Mouse (Mus musculus): ENCODE results near the gene Atp1b3.
A peak's percentile ranks its signal among the peaks of the same experiment; 100 is the strongest.
"Not testable (repeated sequence)": the region's sequence is repeated elsewhere in the genome, so short reads cannot be mapped to it uniquely, and the experiment has no call there.

Gene Atp1b3

DNA sequence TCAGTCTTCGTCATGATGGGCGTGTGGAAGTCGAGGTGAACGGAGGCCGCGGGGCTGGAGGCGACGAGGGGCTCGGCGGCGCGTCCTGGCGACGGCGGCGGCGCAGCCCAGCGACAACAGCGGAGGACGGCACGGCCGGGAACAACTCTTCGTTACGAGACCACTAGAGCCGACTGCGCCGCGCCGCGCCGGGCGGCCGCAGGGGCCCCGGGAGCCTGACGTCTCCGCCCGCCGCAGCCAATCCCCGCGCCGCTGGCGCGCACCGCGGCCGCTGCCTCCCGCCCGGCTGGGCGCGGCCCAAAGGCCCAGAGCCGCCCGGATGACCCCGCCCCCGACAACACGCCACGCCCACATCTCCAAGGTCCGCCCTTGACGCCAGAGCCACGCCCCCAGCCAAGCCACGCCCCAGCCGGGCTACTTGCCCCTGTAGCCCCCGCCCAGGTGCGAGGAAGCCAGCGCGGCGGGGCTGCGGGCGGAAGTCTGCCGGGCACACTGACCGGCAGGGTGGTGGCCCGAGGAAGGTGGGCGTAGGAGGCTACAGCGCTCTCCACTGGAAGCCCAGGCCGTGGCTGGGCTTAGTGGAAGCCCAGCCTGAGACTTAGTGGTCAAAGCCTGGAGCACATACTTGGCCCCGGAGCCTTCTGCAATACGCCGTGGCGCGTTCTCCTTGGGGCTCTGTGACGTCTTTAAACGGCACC lies at the start of gene Atp1b3:
Gene Atp1b3 (minus strand): TSS at position 302 of the 698 bp plus-strand sequence.
- DNase-seq = peak; percentile 97

DNA sequence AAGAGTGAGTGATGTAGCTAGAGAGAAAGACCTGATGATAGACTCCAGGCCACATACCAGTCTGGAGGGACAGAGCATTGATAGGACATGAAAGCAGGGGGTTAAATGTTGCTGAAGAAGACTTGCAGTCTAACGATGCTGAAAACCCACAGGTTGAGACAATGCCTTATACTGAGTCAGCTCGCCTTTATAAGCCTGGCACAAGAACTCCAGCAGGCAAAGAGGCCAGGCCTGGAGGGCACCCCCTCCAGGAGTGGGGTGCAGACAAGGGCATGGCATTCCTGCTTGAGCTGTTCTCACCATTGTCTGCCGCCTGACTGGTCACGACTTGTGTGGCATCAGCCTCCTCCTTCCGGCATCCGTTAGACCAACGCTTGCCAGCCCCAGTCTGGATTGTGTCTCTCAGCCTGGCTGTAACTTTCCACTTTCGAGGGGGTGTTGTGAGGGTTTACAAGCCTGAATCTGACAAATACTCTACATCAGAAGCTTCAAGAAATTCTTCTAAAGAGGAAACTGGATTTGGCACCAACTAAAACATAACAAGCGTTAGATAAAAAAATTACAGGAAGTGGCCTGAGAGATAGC lies 48.7 kb upstream of the Atp1b3 start:
- DNase-seq = no peak

DNA sequence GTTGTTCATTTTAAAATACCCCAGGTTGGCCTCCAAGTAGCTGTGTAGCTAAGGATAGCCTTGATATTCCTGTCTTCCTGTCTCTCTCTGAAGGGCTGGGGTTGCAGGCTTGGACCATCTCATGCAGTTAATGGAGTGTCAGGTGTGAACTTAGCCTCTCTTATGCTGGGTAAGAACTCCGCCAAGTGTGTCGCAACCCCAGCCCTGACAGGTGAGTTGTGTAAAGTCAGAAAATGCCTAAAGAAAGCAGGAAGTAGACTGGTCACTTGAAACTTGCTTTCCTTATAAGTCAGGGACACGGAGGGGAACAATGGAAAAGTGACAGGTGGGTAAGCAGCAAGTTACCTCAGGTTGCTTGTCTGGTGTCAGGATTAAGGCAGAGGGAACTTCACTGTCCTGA lies 40.1 kb upstream of the Atp1b3 start:
- no peak for DNase-seq

DNA sequence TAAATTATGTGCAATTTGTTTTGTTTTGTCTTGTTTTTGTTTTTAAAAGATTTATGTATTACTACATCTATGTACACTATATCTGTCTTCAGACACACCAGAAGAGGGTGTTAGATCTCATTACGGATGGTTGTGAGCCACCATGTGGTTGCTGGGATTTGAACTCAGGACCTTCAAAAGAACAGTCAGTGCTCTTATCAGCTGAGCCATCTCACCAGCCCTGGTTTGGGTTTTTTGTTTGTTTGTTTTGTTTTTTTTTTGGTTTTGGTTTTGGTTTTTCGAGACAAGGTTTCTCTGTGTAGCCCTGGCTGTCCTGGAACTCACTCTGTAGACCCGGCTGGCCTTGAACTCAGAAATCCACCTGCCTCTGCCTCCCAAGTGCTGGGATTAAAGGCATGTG lies 35.7 kb upstream of the Atp1b3 start:
- DNase-seq = not testable (repeated sequence)

DNA sequence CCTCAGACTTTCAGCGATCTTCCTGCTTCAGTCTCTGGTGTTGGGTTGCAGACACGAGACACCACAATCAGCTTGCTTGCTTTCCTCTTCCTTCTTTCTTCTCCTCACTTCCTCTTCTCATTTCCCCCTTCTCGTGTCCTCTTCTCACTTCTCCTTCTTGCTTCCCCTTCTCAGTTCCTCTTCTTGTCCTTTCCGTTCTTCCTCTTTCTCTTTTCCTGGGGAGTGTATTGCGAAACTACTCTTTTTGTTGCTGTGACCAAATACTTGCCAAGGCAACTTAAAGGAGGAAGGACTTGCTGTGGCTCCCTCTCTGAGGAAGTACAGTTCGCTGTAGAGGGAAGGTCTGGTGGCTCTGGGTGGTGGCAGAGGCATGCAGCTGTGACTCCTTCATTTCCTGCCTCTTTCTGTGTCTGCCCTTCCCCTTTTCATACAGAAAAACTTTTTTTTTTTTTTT lies 35.2 kb upstream of the Atp1b3 start:
- DNase-seq = no peak

DNA sequence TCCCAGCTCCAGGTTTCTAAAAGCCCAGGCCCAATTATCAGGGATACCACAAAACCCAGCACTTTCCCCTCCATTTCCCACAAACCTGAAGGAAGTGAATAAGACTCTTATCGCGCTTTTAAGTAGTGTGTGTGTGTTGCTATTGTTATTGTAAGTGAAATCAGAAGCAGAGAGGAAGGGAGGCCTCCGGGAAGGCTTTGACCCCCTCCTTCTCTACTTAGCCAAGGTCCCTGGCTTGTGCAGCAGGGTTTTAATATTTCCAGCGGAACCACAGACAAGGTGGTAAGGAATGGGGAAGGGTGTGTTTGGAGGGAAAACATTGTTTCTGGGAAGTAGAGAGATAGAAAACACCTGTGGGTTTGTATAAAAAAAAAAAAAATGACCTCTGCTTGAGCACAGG lies 34.4 kb upstream of the Atp1b3 start:
- no peak for DNase-seq

DNA sequence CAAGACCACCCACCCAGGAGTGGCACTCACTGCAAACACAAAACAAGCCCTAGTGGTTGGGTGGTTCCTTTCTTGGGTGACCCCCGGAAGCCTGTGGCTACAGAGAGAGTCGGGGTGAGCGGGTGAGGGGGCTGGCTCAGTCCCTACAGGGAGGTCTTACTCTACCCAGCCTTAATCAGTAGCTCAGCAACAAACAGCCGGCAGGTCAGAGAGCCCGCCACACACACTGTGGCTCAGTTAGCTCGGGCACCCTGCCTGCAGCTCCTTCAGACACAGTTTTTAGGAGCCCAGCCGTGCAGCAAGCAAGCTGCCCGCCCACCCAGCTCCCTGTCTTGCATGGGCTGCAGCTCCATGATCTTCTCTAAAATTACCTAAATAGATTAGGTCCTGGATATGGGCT lies 33.9 kb upstream of the Atp1b3 start:
- DNase-seq = no peak

DNA sequence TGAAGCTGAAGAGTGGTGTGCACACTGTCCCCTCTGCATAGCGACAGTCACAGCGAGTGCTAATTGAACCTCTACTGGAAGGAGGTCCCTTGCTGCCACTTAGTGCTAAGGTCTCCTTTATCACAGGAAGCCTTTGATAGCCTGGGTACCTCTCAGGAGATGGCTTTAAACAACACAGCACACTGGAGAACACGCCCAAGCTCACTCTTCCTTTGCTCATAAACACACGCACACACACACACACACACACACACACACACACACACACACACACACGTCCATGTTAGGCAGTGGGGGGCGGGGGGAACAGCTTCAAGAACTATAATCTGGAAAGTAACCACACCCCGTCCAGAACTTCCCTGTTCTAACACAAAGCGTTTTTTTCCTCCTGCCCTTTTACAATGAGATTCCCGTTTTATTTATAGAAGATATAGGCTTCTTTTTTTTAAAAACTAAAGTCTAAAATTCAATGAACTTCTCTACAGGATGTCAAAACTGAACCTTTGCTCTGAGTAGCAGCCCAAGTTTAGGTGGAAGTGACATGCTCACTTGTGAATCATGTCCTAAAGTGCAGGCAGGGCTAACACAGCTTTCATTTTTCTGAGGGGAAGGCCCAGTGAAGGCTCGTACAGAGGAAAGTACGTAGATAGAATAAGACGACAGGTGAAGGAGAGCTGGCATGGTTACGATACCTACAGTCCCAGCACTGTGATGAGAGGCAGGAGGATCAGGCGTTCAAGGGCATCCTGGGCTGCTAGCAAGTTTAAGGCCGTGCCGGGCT lies 30.9 kb upstream of the Atp1b3 start:
- DNase-seq = no peak

DNA sequence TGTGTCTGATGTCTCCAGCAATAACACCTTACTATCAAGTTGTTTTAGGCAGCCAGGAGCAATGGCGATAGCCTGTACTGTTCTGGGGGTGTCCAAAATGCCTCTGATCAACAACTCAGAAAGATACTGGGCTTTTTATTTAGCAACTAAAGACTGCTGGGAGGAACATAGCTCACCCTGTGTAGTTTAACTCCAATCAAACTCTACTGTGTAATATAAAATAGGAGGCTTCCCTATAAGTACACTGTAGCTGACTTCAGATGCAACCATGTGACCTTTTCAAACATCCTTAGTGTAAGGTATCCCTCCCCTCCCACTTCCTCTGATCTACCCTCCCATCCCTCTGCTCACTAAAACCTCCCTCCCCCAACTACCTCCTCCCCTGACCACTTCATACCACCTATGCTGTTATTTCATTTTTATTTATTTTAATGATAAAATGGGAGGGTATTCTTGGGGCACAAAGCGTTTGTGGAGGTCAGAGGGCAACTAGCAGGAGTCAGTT lies 29.5 kb upstream of the Atp1b3 start:
- no peak for DNase-seq

DNA sequence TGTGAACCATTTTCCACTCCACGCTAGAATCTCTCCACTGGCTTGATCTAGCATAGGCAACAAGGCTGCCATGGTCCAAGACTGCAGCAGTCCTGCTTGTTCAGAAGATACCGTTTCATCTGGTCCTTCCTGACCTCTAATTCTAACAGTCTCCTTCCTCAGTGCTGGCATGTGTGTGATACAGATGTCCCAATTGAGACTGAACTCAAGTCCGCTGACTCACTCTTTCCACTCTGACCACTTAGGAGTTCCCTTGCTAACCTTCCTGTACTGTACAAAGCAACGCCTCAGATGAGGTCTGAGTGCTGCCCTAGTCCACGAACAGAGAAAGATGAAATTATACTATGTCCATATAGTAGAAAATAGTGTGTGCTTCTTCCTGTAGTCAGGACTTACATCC lies 28.9 kb upstream of the Atp1b3 start:
- no peak for DNase-seq

DNA sequence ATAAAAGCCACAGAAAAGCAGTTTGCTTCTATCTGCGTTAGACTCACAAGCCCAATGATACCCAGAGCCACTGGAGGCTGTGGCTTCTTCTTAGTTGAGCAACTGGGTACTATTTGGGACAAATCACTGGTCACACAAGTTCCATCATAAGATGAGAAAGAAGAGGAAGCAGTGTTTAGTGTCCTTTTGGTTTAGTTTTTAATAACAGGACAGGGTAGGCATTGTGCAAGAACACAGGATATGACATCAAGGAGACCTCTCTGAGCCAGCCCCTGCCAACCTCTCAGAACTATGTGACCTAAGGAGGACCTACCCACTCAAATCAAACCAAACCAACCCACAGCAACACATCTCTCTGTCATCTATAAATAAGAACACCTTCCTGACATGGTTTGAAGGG lies 27.7 kb upstream of the Atp1b3 start:
- DNase-seq = no peak

DNA sequence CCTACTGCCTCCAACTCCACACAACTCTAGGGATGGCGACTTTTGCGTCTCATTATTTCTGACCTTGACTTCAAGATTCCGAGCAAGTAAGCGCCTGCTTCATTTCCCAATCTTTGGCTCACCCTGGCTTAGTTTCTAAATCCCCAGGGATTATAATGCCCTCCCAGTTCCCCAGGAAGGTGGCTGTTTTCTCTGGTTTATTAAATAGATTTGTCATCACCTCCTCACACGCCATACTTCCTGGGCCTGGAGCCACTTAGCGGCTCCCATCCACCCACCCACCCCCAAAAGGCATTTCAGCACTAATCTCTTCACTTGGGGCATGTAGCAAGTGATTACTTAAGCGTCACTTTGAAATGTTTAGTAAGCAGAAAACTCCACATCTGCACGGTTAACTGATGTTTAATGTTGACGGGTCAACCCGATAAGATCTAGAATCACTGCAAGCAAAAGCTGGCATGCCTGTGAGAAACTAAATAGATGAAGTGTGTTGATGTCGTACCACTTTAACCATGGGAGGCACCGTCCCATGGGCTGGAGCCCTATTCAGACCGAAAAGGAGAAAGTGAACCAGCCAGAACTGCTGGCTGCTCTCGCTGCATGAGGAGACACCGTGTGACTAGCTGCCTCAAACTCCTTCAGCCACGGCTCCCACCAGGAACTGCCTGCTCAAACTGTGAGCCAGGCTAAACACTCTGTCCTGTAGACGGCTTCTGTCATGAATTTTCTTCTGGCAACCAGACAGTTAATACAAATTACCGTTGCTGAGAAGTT lies 19.7 kb upstream of the Atp1b3 start:
- DNase-seq = no peak

DNA sequence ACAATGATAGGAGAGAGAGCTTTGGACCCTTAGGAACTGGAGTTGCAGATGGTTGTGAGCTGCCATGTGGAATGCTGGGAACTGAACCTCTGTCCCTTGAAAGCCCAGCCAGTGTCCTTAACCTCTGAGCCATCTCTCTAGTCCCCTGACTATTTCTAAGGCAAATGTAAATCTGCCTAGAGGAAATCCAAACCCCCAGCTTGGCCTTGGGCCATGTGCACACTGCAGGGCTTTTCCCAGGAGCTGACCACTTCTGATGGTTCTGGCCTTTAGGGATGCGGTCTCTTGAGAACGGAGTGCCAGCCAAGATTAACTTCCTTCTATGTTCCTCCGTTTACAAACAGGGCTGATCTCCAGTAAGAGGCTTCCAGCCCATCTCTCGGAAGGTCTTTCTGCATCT lies 18.5 kb upstream of the Atp1b3 start:
- no peak for DNase-seq

DNA sequence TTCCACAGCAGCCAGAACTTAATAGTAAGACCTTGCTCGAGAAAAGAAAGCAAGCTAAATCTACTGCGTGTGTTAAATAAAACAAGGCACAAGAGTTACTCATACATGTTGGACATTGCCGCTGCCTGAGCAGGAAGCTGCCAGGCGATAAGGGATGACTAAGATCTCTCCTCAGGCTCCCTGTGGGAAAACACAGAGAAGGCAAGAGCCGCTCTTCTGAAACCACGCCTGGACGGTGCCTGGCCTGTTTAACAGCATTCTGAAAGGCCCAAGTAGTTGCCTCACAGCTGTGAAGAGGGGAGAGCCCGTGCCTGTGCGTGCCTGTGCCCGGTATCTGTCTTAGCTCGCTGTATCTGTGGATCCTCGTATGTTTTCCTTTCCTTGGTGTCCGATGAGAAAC lies 17.2 kb upstream of the Atp1b3 start:
- no peak for DNase-seq

DNA sequence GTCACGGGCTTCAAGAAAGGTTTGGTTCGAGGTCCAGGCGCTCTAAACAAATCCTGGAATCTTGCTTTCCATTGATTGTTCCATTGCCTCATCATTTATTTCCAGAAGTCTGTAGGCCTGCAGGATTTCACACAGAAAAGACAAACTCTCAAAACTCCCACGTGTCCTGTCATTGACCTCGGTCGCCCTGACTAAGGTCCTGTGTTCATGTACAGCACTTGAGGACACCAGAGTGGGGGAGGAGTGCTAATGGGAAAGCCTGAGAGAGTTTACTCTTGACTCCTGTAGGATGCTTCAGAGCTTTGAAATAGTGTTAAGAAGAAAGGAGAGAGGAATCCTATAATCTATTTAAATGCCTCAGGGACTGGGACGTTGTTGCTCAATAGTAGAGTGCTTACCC lies 15.3 kb upstream of the Atp1b3 start:
- DNase-seq = no peak

DNA sequence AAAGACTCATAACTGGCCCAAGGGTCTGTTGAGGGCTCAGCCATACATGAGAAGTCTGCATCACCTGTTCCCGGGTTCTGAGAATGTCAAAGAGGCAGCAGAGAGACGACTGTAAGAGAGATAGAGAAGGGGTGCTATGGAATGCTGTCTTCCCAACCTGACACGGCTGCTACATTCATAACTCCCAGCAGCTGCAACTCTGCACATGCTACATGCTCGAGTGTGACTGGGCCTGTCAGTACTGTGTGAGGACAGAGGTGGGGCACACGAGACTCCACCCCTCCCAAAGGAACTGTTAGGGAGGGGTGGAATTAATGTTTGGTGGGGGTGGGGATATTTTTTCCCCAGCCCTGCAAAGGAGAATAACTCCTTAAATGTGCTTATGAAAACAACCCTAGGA lies 14.5 kb upstream of the Atp1b3 start:
- no peak for DNase-seq

DNA sequence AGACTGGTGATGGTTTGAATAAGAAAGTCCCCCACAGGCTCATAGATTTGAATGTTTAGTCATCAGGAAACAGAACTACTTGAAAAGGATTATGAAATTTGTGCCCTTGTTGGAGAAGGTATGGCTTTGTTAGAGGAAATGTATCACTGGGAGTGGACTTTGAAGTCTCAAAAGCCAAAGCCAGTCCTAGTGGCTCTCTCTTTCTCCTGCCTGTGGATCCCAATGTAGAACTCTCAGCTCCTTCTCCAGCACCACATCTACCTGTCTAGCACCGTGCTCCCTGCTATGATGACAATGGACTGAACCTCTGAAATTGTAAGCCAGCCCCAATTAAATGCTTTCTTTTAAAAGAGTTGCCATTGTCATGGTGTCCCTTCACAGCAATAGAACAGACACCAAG lies 12.9 kb upstream of the Atp1b3 start:
- no peak for DNase-seq

DNA sequence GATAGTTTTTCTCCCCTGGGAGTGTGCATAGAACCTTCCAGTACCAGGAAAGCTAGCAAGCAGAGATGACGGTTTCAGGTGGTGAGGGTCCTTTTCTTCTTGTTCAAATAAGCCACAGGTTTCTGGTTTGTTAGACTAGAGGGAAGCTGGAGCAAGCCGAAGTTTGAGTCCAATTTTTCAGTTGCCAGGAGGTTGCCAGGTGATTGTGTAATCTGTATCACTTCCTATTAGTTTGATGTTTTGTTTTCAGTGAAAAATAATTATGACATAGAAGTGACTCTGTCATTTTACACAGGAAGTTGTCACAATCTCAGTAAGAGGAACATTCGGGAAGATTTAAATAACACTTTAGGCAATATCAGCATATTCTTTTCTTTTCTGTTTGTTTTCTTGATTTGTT lies 11.6 kb upstream of the Atp1b3 start:
- DNase-seq = no peak

DNA sequence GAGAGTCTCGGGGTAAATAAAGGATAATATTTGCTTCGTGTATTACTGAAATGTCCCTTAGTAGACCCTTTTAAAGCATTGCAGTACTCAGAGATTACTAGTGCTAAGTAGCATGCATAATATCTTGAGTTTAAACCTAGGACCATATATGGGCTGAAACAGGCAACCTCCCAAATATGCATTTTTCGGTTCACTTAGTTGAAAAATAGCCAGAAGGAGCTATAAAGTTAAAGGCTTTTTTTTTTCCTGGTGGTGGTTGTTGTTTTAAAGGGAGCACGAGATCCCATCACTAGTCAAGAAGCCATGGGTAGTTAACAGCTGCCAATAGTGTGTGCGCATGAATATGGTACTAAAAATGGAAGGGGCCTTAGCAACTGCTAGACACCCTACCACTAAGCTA lies 6.8 kb upstream of the Atp1b3 start:
- no peak for DNase-seq

DNA sequence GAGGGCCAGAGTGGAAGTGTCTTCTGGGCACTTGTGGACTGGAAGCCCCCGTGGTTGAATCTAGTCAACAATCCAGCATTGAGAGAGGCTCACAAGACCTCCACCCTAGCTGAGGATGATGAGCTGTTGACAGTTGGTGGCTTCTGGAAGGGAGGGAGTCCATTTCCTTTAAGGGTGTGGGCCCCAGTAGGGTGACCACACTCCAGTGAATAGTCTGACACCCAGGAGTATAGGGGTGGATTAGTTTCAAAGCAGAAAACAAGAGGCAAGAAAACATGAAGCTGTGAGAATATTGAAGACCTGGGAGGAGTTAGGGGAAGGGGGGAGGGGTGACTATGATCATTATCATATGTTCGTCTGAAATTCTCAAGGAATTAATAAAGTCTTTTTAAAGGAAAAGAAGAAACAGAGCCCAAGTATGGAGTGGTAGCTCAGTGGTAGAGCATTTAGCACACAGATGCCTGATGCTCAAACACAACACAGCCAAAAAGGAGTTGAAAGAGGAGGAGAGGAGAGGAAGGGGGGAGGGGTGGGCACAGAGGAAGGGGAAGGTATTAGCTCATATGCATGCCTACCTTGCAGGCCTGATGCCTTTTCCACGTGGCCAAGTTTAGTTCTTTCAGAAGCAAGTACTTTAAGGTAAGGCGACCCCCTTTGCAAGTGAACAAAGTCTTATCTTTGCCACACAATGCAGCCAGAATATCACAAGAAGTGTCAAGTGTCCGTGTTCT lies 5.6 kb upstream of the Atp1b3 start:
- no peak for DNase-seq

DNA sequence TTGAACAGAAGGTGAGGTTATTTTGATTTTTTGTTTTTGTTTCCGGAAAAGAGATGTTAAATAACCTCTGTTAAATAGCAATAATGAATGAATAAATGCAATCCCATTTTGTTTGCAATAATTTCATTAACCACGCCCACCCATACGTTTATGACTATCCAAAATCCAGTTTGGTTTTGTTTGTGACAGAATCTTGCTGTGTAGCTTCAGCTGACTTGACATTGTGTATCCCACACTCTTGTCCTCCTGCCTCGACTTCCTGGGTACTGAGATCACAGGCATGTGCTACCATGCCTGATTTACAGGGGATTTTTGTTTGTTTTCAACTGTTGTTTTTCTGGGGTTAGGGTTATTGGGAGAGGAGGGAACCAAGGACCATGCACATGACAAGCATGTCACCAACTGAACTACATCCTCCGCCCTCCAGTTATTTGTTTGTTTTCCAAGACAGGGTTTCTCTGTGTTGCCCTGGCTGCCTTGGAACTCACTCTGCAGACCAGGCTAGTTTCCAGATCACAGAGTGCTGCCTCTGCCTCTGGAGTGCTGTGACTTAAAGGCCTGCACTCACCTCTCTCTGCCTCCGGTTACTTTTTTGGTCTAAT lies 1.1 kb upstream of the Atp1b3 start:
- no peak for DNase-seq

DNA sequence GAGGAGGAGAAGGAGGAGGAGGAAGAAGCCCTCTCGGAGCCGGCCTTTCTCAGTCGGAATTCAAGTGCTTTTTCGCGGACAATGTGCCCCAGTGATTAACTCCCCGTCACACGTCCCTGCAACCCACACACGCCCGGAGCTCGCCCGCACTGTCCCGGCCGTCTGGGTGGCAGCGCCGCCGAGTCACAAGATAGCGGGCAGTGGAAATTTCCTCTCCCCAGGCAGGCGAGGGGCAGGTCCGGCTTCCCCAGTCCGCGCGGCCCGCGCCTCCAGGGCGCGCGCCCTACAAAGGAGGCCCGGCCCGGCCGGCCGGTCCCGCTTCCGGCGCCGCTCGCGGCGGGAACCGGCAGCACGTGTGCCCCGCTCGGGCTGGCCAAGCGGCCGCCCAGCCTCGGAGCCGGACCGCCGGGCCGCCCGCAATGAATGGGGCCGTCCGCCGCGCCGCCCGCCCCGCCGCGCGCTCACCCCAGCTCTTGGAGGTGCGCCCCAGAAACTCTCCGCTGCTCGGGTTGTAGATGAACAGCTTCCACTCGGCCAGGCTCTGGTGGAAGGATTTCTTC lies 581 bp downstream of the Atp1b3 start:
- peak; percentile 83 for DNase-seq
